Mouse (Mus musculus): ENCODE data around the gene Tfec.

The Tfec gene

GRCm38 (mm10) chr6:16794036-16794435 is 104.2 kb downstream of the Tfec start:
- no peak for DNase-seq (ENCODE audit: extremely low spot score)

DNA sequence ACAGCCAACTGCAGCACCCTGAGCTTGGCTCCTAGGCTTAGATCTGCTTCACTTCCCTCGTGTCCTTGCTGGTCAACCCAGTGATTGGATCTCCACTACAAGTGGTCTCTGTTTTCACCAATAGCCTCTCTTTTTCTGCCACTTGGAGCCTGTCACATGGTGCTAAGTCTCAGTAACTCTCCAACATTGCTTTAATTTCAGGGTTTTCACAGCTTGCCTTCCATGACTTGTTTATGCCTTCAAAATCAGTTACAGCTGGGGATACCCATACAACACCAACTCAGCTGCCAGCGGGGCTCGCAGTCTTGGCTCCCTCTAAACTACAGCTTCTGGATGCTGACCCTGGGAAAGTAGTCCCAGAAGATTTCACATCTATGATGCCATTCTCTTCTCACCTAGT is 113.1 kb downstream of the Tfec start:
- no peak for DNase-seq (ENCODE audit: extremely low spot score)

Measured in embryo, embryonic 9.5 days (tissue).